Mouse (Mus musculus): Measurements from ENCODE around the gene Sycp1. TPM values are rescaled to one million over a fixed set of nuclear protein-coding genes. Genes with fewer than 3 reads are reported as not detected.

Sycp1 gene
- 2.9 TPM for polyA plus RNA-seq (2014; fragmentation: Illumina TruSeq; extraction: RNeasy Lipid Tissue Mini Kit (QIAGEN cat#74804); ENCODE audit: low read depth, low replicate concordance)

DNA sequence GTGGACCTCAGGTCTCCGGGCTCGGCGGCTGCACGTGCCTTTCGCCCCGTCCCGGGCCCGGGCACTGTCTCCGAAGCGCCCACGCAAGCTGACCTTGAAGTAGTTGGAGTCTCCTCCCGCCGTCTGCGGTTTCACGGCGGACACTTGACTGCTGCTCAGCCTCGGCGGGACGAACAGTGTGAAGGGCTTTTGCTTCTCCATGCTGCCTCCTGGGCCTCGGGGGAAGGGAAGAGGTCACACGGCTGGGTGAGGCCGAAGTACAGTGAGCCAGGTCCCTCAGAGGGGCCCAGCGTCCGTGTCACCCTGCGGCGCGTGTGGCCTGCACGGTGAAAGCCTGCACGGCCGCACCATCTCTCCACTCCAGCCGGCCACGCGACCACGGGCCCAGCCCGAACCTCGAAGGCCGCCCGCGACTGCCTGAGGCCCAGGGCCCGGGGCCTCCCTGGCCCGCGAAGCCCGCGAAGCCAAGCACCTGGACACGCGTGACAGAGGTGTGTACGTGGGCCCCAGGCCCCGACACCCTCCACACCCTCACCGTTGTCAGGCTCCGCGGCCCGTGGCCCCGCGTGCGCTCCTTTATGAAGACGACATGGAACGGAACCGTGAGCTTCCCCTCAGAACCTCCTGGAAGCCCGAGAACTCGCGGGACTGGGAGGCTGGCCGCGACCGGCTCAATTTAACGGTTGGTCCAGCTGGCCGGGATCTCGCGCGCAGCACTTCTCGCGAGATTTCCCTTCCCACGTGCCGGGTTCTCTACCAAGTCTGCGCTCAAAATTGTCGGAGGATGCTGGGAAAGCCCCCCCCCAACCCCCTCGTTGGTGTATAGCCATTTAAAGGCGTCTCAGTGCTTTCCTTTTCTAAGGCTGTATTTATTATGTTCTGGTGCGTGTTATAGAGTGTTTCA lies at the start of gene Sycp1:
Sycp1 (minus strand) TSS at position 650 of the 904 bp plus-strand sequence.

GRCm38 (mm10) chr3:102964033-102964432 lies 28.1 kb upstream of the Sycp1 start, which contains the start of gene Nr1h5:
Gene Nr1h5 (minus strand): TSS chr3:102964133.

DNA sequence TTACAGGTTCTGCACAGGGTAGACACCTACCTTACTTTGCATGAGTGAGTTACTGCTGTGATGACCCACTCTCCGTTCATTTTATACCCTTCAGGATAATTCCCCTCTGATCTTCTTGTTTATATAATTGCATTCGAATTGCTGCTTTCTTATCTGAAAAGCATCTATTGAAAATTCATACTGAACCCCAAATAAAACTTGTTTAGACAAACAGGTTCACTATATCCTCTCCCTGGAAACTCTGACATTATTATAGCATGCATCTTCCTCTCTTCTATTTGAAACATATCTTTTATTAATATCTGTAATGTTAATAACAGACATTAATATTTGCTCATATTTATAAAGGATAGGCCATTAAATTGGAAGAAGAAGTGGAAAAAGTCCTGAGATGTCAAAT lies 153.3 kb downstream of the Sycp1 start, which contains the start of gene Tshb:
Tshb (minus strand) TSS at position 101 of the 400 bp plus-strand sequence.

Other genes starting within 250 kb of the Sycp1 start
- gene Tspan2, start 201.6 kb downstream of the Sycp1 start, polyA plus RNA-seq (2014; fragmentation: Illumina TruSeq; extraction: RNeasy Lipid Tissue Mini Kit (QIAGEN cat#74804); ENCODE audit: low read depth, low replicate concordance) = 55.7 TPM
- gene Tshb, start 153.4 kb downstream of the Sycp1 start, polyA plus RNA-seq (2014; fragmentation: Illumina TruSeq; extraction: RNeasy Lipid Tissue Mini Kit (QIAGEN cat#74804); ENCODE audit: low read depth, low replicate concordance) = not detected
- 1.0 TPM for gene Nr1h5, start 28.0 kb upstream of the Sycp1 start, polyA plus RNA-seq (2014; fragmentation: Illumina TruSeq; extraction: RNeasy Lipid Tissue Mini Kit (QIAGEN cat#74804); ENCODE audit: low read depth, low replicate concordance)
- gene Sike1, start 59.6 kb upstream of the Sycp1 start, polyA plus RNA-seq (2014; fragmentation: Illumina TruSeq; extraction: RNeasy Lipid Tissue Mini Kit (QIAGEN cat#74804); ENCODE audit: low read depth, low replicate concordance) = 164 TPM
- 692 TPM for gene Csde1, start 84.3 kb upstream of the Sycp1 start, polyA plus RNA-seq (2014; fragmentation: Illumina TruSeq; extraction: RNeasy Lipid Tissue Mini Kit (QIAGEN cat#74804); ENCODE audit: low read depth, low replicate concordance)
- gene Nras, start 122.2 kb upstream of the Sycp1 start, polyA plus RNA-seq (2014; fragmentation: Illumina TruSeq; extraction: RNeasy Lipid Tissue Mini Kit (QIAGEN cat#74804); ENCODE audit: low read depth, low replicate concordance) = 63.0 TPM
- not detected for gene Ampd1, start 137.9 kb upstream of the Sycp1 start, polyA plus RNA-seq (2014; fragmentation: Illumina TruSeq; extraction: RNeasy Lipid Tissue Mini Kit (QIAGEN cat#74804); ENCODE audit: low read depth, low replicate concordance)
- 3.6 TPM for gene Dennd2c, start 166.5 kb upstream of the Sycp1 start, polyA plus RNA-seq (2014; fragmentation: Illumina TruSeq; extraction: RNeasy Lipid Tissue Mini Kit (QIAGEN cat#74804); ENCODE audit: low read depth, low replicate concordance)
- gene Bcas2, start 235.6 kb upstream of the Sycp1 start, polyA plus RNA-seq (2014; fragmentation: Illumina TruSeq; extraction: RNeasy Lipid Tissue Mini Kit (QIAGEN cat#74804); ENCODE audit: low read depth, low replicate concordance) = 119 TPM

Data from sigmoid colon, adult 10 weeks (tissue).